Mouse (Mus musculus): ENCODE data around the gene Iqcg. TPM values are rescaled to one million over a fixed set of nuclear protein-coding genes. Genes with fewer than 3 reads are reported as not detected.
"Not testable (repeated sequence)": the region's sequence is repeated elsewhere in the genome, so short reads cannot be mapped to it uniquely, and the experiment has no call there.

Gene Iqcg
- polyA plus RNA-seq, 1 experiment from 2014 or later: 5.0 TPM

DNA sequence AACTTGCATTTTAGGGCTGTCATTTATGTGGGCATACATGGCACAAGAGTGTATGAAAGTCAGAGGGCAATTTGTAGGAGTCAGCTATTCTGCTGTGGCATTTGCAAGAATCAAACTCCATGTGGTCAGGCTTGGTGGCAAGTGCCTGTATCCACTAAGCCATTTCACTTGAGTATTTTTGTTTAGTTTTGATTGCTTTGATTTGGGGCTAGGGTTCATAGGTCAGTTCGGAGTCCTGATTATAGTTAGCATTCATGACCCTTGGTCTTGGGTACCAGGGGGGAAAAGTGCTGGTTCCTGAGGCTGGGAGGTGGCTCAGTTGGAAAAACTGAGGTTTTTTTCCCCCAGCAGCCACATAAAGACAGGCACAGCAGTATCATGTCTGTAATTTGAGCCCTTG, 3.5 kb upstream of the Iqcg start:
- peaks cover 13% of the 10 kb centered on the region for H3K36me3 ChIP-seq (ENCODE audit: control insufficient read depth, insufficient read depth, low read length)
- peaks cover 24% of the 10 kb centered on the region for H3K4me1 ChIP-seq (ENCODE audit: control insufficient read depth, insufficient read depth, low read length)
- no peak overlapping the region for H3K4me2 ChIP-seq (ENCODE audit: low read depth)
- DNase-seq (ENCODE audit: low spot score) (no peak), ATAC-seq (ENCODE audit: insufficient read depth, low FRiP score, low TSS enrichment) (no peak)
- no peak overlapping the region for H3K9ac ChIP-seq (ENCODE audit: low read length)
- no peak overlapping the region for H3K27ac ChIP-seq (ENCODE audit: low read depth, low read length)
- no peaks in the 10 kb centered on the region for H3K27me3 ChIP-seq (ENCODE audit: control insufficient read depth, insufficient read depth, low read length)
- no peaks in the 10 kb centered on the region for H3K9me3 ChIP-seq (ENCODE audit: control insufficient read depth, low read length)
- 93% methylated on average over 1 of the region's 1 CpGs for WGBS
- H3K4me3 ChIP-seq (ENCODE audit: low read depth, low read length): no peak overlapping the region

DNA sequence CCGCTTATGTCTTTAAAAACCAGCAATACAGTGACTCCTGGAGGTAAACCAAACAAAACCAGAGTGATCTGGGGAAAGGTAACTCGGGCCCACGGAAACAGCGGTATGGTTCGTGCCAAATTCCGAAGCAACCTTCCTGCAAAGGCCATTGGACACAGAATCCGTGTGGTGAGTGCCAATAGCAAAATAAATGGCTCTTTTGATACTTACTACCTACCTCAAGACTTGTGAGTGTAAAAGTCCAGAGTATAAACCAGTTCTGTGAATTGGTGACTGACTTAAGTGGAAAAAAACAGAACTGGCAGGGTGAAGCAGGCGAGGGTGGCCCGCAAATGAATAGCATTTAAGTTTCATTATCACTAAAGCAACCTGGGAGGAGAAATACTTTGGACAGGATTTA, 2.6 kb upstream of the Iqcg start:
- H3K27ac ChIP-seq (ENCODE audit: low read depth, low read length); H3K4me2 ChIP-seq (ENCODE audit: low read depth); H3K4me3 ChIP-seq (ENCODE audit: low read depth, low read length); H3K9ac ChIP-seq (ENCODE audit: low read length); H3K9me3 ChIP-seq (ENCODE audit: control insufficient read depth, low read length); ATAC-seq (ENCODE audit: insufficient read depth, low FRiP score, low TSS enrichment); H3K27me3 ChIP-seq (ENCODE audit: control insufficient read depth, insufficient read depth, low read length); DNase-seq (ENCODE audit: low spot score): not testable (repeated sequence)
- H3K36me3 ChIP-seq (ENCODE audit: control insufficient read depth, insufficient read depth, low read length): peaks cover 13% of the 10 kb centered on the region
- 93% methylated on average over 9 of the region's 9 CpGs for WGBS
- peaks cover 19% of the 10 kb centered on the region for H3K4me1 ChIP-seq (ENCODE audit: control insufficient read depth, insufficient read depth, low read length)

DNA sequence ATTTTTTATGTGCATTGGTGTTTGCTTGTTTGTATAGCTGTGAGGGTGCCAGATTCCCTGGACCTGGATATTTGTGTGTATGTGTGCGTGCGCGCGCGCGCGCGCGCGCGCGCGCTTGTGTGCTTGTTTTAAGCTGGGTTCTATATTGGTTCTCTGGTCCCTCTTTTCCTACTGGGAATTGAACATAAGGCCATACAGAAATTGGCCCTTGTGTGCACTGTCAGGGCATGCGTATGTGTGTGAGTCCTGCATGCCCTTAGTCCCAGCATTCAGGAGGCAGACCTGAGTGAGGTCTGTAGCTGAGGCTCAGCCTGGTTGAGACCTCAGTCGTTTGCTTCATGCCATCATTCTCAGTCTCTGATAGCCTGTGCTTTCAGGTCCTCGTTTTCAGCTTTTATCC, 2.0 kb upstream of the Iqcg start:
- peak overlapping the region; percentile 98 for H3K4me3 ChIP-seq (ENCODE audit: low read depth, low read length)
- no peaks in the 10 kb centered on the region for H3K27me3 ChIP-seq (ENCODE audit: control insufficient read depth, insufficient read depth, low read length)
- H3K4me2 ChIP-seq (ENCODE audit: low read depth): peak overlapping the region; percentile 57
- no peaks in the 10 kb centered on the region for H3K9me3 ChIP-seq (ENCODE audit: control insufficient read depth, low read length)
- 92% methylated on average over 16 of the region's 16 CpGs for WGBS
- DNase-seq (ENCODE audit: low spot score) (no peak), ATAC-seq (ENCODE audit: insufficient read depth, low FRiP score, low TSS enrichment) (no peak)
- H3K9ac ChIP-seq (ENCODE audit: low read length): peak overlapping the region; percentile 14; the same call in 1 of the 2 replicates
- H3K27ac ChIP-seq (ENCODE audit: low read depth, low read length): no peak overlapping the region
- H3K36me3 ChIP-seq (ENCODE audit: control insufficient read depth, insufficient read depth, low read length): peaks cover 13% of the 10 kb centered on the region
- peaks cover 13% of the 10 kb centered on the region for H3K4me1 ChIP-seq (ENCODE audit: control insufficient read depth, insufficient read depth, low read length)

DNA sequence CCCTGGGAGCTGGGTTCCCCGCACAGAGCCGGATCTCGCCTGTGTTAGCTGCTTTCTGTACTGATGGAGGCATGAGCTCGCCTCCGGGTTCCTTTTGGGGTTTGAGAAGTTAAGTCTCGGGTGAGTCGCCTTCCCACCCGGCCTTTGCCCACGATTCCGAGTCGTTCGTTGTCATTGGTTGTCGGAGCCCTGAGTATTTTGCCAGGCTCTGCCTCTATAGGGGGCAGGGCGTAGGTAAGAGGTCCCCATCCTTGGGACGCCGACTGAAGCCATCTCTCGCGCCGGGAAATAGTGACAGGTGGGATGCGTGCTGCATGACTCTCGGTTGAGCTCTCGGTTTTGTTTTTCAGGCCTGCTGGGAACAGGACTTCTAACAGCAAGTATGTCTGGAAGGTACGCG, 768 bp upstream of the Iqcg start:
- ATAC-seq (ENCODE audit: insufficient read depth, low FRiP score, low TSS enrichment): peak; percentile 33; the same call in 1 of the 2 replicates
- Histone ChIP-seq H3K9ac (ENCODE audit: low read length) (peak overlapping the region; percentile 98), H3K36me3 (ENCODE audit: control insufficient read depth, insufficient read depth, low read length) (peaks cover 13% of the 10 kb centered on the region), H3K9me3 (ENCODE audit: control insufficient read depth, low read length) (no peaks in the 10 kb centered on the region), H3K27me3 (ENCODE audit: control insufficient read depth, insufficient read depth, low read length) (no peaks in the 10 kb centered on the region), H3K4me1 (ENCODE audit: control insufficient read depth, insufficient read depth, low read length) (peaks cover 11% of the 10 kb centered on the region), H3K27ac (ENCODE audit: low read depth, low read length) (peak overlapping the region; percentile 79), H3K4me2 (ENCODE audit: low read depth) (peak overlapping the region; percentile 57), H3K4me3 (ENCODE audit: low read depth, low read length) (peak overlapping the region; percentile 98)
- WGBS: under 1% methylated on average over 24 of the region's 24 CpGs
- DNase-seq (ENCODE audit: low spot score): no peak

DNA sequence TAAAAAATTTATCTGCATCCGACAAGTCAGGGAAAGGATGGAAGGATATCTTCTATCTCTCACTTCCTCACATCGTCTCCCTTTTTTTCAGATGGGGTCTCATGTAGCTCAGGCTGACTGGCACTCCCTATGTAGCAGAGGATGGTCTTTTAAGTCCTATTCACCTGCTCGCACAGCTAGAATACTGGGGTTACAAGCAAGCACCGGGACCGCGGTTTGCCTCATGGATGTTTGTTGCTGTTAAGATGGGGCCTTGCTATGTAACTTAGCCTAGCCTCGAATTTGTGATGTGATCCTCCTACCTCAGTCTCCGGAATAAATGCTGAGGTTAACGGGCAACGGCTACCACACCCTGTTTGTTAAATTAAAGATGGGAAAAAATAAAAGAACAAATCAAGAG, 363 bp downstream of the Iqcg start:
- H3K4me1 ChIP-seq (ENCODE audit: control insufficient read depth, insufficient read depth, low read length): peaks cover 8% of the 10 kb centered on the region

DNA sequence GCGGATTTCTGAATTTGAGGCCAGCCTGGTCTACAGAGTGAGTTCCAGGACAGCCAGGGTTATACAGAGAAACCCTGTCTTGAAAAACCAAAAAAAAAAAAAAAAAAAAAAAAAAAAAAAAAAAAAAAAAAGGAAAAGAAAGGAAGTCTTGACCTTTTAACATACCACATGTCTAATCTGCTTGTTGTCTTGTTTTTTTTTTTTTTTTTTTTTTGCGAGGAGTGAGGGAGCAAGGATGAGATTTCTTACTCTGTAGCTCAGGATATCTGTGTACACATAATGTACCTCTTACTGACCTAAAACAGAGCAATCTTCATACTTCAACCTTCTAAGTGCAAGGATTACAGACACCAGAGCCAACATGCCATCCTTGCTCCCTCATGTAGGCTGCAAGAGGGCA, 1.1 kb downstream of the Iqcg start:
- not testable (repeated sequence) for H3K4me2 ChIP-seq (ENCODE audit: low read depth)
- WGBS: 93% methylated on average over 2 of the region's 2 CpGs

More for the DNA sequence above, 363 bp downstream of the Iqcg start:
- H3K4me3 ChIP-seq (ENCODE audit: low read depth, low read length): peak overlapping the region; percentile 98
- H3K9ac ChIP-seq (ENCODE audit: low read length): no peak overlapping the region
- no peak overlapping the region for H3K27ac ChIP-seq (ENCODE audit: low read depth, low read length)
- 23% methylated on average over 10 of the region's 10 CpGs for WGBS
- H3K9me3 ChIP-seq (ENCODE audit: control insufficient read depth, low read length): no peaks in the 10 kb centered on the region
- H3K27me3 ChIP-seq (ENCODE audit: control insufficient read depth, insufficient read depth, low read length): no peaks in the 10 kb centered on the region
- H3K36me3 ChIP-seq (ENCODE audit: control insufficient read depth, insufficient read depth, low read length): peaks cover 11% of the 10 kb centered on the region
- H3K4me2 ChIP-seq (ENCODE audit: low read depth): peak overlapping the region; percentile 57
- DNase-seq (ENCODE audit: low spot score) (peak; percentile 18), ATAC-seq (ENCODE audit: insufficient read depth, low FRiP score, low TSS enrichment) (0 out of 2 replicates have a peak, but pooled peaks have one; percentile 7)

DNA sequence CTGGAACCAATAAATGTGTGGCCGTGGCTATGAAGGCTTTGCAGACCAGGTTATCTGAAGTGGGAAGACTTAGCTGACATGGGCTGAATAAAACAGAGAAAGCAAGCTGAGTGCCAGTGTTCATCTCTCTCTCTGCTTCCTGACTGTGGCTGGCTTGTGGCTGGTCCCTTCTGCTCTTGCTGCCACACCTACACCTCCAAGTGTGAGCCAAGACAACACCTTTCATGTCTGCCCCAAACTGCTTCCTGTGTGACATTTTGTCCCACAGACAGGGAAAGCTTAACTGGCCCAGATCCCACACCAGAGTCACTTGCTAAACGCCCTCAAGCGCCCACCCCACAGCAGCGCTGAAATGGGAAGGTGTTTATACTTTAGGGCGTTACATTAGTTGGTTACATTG, 2.9 kb downstream of the Iqcg start:
- Histone ChIP-seq H3K36me3 (ENCODE audit: control insufficient read depth, insufficient read depth, low read length) (no peaks in the 10 kb centered on the region), H3K4me1 (ENCODE audit: control insufficient read depth, insufficient read depth, low read length) (peaks cover 7% of the 10 kb centered on the region), H3K9ac (ENCODE audit: low read length) (no peak overlapping the region), H3K27me3 (ENCODE audit: control insufficient read depth, insufficient read depth, low read length) (no peaks in the 10 kb centered on the region), H3K9me3 (ENCODE audit: control insufficient read depth, low read length) (no peaks in the 10 kb centered on the region), H3K4me3 (ENCODE audit: low read depth, low read length) (no peak overlapping the region), H3K27ac (ENCODE audit: low read depth, low read length) (no peak overlapping the region), H3K4me2 (ENCODE audit: low read depth) (no peak overlapping the region)
- 81% methylated on average over 5 of the region's 5 CpGs for WGBS
- DNase-seq (ENCODE audit: low spot score): no peak
- no peak for ATAC-seq (ENCODE audit: insufficient read depth, low FRiP score, low TSS enrichment)

More for the DNA sequence above, 1.1 kb downstream of the Iqcg start:
- DNase-seq (ENCODE audit: low spot score); H3K9ac ChIP-seq (ENCODE audit: low read length); H3K27me3 ChIP-seq (ENCODE audit: control insufficient read depth, insufficient read depth, low read length); H3K4me1 ChIP-seq (ENCODE audit: control insufficient read depth, insufficient read depth, low read length); H3K4me3 ChIP-seq (ENCODE audit: low read depth, low read length); ATAC-seq (ENCODE audit: insufficient read depth, low FRiP score, low TSS enrichment); H3K9me3 ChIP-seq (ENCODE audit: control insufficient read depth, low read length); H3K27ac ChIP-seq (ENCODE audit: low read depth, low read length); H3K36me3 ChIP-seq (ENCODE audit: control insufficient read depth, insufficient read depth, low read length): not testable (repeated sequence)

DNA sequence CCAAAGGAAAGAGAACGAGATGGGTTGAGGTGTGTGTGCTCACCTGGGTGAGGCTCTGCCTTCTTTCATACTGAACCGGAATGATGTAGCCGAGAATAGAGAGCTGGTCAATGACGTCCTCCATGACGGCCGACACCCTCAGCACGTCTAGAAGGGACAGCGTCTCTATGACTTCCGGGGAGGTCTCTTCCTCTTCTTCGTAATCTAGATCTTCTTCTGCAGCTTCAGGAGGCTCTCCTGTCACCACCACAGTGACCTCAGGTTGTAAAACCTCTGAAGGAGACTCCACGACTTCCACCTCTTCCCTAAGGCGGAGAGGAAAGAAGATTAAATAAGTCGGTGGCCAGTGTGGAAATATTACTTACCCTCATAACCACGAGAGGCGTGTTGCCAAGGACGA, 6.2 kb downstream of the Iqcg start:
- 94% methylated on average over 16 of the region's 16 CpGs for WGBS

DNA sequence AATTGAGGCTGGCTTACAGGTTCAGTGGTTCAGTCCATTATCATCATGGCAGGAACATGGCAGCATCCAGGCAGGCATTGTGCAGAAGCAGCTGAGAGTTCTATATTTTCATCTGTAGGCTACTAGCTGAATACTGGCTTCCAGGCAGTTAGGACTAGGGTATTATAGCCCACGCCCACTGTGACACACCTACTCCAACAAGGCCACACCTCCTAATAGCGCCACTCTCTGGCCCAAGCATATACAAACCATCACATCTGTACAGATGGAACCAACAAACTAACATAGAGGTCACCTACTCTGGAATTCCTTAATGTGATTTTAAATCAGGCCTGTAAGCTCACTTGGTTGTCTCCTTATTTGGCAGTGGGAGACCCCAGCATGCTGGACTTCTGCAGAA, 7.3 kb downstream of the Iqcg start:
- ATAC-seq (ENCODE audit: insufficient read depth, low FRiP score, low TSS enrichment): no peak

More for the DNA sequence above, 6.2 kb downstream of the Iqcg start:
- DNase-seq (ENCODE audit: low spot score) (no peak), ATAC-seq (ENCODE audit: insufficient read depth, low FRiP score, low TSS enrichment) (no peak)
- no peak overlapping the region for H3K9ac ChIP-seq (ENCODE audit: low read length)
- H3K27ac ChIP-seq (ENCODE audit: low read depth, low read length): no peak overlapping the region
- H3K9me3 ChIP-seq (ENCODE audit: control insufficient read depth, low read length): no peaks in the 10 kb centered on the region
- no peak overlapping the region for H3K4me2 ChIP-seq (ENCODE audit: low read depth)
- no peak overlapping the region for H3K4me3 ChIP-seq (ENCODE audit: low read depth, low read length)
- H3K36me3 ChIP-seq (ENCODE audit: control insufficient read depth, insufficient read depth, low read length): no peaks in the 10 kb centered on the region
- no peaks in the 10 kb centered on the region for H3K27me3 ChIP-seq (ENCODE audit: control insufficient read depth, insufficient read depth, low read length)
- no peaks in the 10 kb centered on the region for H3K4me1 ChIP-seq (ENCODE audit: control insufficient read depth, insufficient read depth, low read length)

More for the DNA sequence above, 7.3 kb downstream of the Iqcg start:
- no peak for DNase-seq (ENCODE audit: low spot score)
- no peaks in the 10 kb centered on the region for H3K27me3 ChIP-seq (ENCODE audit: control insufficient read depth, insufficient read depth, low read length)
- H3K36me3 ChIP-seq (ENCODE audit: control insufficient read depth, insufficient read depth, low read length): no peaks in the 10 kb centered on the region
- no peak overlapping the region for H3K4me3 ChIP-seq (ENCODE audit: low read depth, low read length)
- no peak overlapping the region for H3K9ac ChIP-seq (ENCODE audit: low read length)
- H3K9me3 ChIP-seq (ENCODE audit: control insufficient read depth, low read length): no peaks in the 10 kb centered on the region
- H3K27ac ChIP-seq (ENCODE audit: low read depth, low read length): no peak overlapping the region
- no peak overlapping the region for H3K4me2 ChIP-seq (ENCODE audit: low read depth)
- no peaks in the 10 kb centered on the region for H3K4me1 ChIP-seq (ENCODE audit: control insufficient read depth, insufficient read depth, low read length)
- 79% methylated on average over 2 of the region's 2 CpGs for WGBS
